Mouse (Mus musculus) bone marrow, adult 2 months (tissue): ENCODE data around the gene Rap2c. TPM values are rescaled to one million over a fixed set of nuclear protein-coding genes. Genes with fewer than 3 reads are reported as not detected.

Experiments used
- H3K27ac ChIP-seq: fragments of 200-500 bp; 2 replicates; pipeline ENCODE4 v1.5.1; 2012; ENCODE audit warnings: low read depth, mild to moderate bottlenecking, control low read depth, inconsistent platforms, low read length; ENCODE audit not compliant: control insufficient read depth, poor library complexity, insufficient read depth
- H3K4me1 ChIP-seq: fragments of 200-500 bp; 2 replicates; pipeline ENCODE4 v1.6.1; 2011; ENCODE audit warnings: low read length; ENCODE audit not compliant: control insufficient read depth, insufficient read depth
- H3K4me3 ChIP-seq: fragments of 200-500 bp; replicated peaks from 2 replicates; pipeline ENCODE3; 2011; ENCODE audit warnings: mild to moderate bottlenecking, low read depth, low read length, control low read depth; ENCODE audit not compliant: control insufficient read depth
- CTCF ChIP-seq: fragments of 200-500 bp; IDR thresholded peaks from 2 replicates; pipeline ENCODE4 v1.5.1; 2011; ENCODE audit warnings: low read length, control low read depth; ENCODE audit not compliant: control insufficient read depth, insufficient read depth
- POLR2A ChIP-seq: fragments of 200-500 bp; IDR thresholded peaks from 2 replicates; pipeline ENCODE4 v1.6.1; 2011; ENCODE audit warnings: low read depth, mild to moderate bottlenecking, control low read depth, low read length, borderline replicate concordance; ENCODE audit not compliant: control insufficient read depth
- WGBS: fragments of 180-500 bp; shearing (Covaris S2); methylation state at CpG from one replicate; pipeline ENCODE4 v1.1.7; 2018; 5-methylcytosine and 5-hydroxymethylcytosine counted together
- polyA plus RNA-seq: library from polyadenylated mRNA; stranded (reverse); fragments of >200 nt; gene quantifications from 2 replicates; pipeline ENCODE4 v1.2.4, GENCODE M21; 2011; ENCODE audit warnings: low replicate concordance; ENCODE audit not compliant: missing spikeins, insufficient read depth, insufficient read length

Rap2c gene
- polyA plus RNA-seq, 1 experiment, result 10.0 TPM

DNA sequence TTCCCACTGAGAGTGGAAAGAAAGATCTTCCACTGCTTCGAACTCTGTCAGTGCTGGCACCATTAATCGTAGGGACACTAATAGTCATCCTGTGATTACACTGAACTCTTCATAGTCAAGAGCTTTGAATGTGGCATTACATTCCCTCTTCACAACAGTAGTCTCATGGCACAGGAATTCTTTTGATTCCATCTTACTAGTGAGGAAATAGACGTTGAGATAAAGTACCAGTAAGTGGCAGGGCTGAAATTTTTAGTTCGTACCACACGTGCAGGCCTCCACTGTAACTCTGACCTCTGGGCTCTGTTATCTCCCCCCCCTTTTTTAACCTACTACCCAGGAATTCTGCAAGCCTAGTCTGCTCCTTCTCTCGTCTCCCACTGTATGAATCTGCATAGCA lies 54.9 kb downstream of the Rap2c start:
- TF ChIP-seq POLR2A (no peak), CTCF (no peak)
- H3K27ac ChIP-seq, result no peak overlapping the region
- no peak overlapping the region for H3K4me3 ChIP-seq
- H3K4me1 ChIP-seq, result no peaks in the 10 kb centered on the region
- 71% methylated on average over 6 of the region's 6 CpGs for WGBS

Other genes with a start within 250 kb of the Rap2c start
- gene Stk26, start 177.0 kb downstream of the Rap2c start, polyA plus RNA-seq, result 4.7 and 8.6 TPM in 2 replicates
- not detected in 2 replicates for gene Frmd7, start 75.3 kb downstream of the Rap2c start, polyA plus RNA-seq
- gene Mbnl3, start 188.5 kb upstream of the Rap2c start, polyA plus RNA-seq, result 3.3 and 8.2 TPM in 2 replicates